ENCODE assay signal across 9 mouse cellular contexts in the genomic region with DNA sequence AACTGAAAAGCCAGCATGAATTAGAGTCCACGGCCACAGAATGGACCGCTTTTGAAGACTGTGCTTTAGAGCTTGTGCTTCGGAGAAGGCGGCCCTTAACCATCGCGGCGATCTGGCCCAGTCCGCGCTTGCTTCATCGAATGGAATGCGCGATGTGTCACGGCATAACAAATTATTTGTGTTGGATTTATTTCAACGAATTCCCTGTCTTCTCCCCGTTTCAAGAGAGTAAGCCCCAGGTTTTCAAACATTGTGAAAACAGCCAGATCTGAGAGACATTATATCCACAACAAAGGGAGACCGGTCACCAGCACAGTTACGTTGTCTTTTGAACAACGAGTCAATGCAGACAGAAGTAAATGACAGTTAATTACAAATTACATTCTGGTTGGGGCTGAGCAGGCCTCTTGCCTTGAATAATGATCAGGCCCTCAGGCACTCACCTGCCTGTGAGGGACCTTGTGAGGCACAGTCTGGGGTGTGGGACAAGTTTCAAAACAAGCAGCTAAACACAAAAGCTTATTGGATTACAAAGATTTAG.
DNase-seq lines count a peak whose midpoint lies in the region; ATAC-seq and TF ChIP-seq lines count a peak whose summit lies in the region.
"Had no signal": no experiment of that assay in that cellular context is flagged by ENCODE, and none has a peak within 500 bp of the region (broad histone marks: within the 10 kb centered on the region; RNA-seq: fewer than 3 reads in every experiment).

No protein-coding gene starts in this region.

- TF ChIP-seq CTCF in gastrocnemius, adult 2 months (IDR thresholded peaks at IDR 0.05): no peak

- peak overlapping the region; percentile 20; the same call in 1 of the 2 replicates for H3K4me2 ChIP-seq in embryonic facial prominence, embryonic 14.5 days (ENCODE audit: low read depth, low read length)
- H3K4me2 ChIP-seq in hindbrain, embryonic 16.5 days (ENCODE audit: low read length): peak overlapping the region; percentile 28; the same call in 1 of the 2 replicates

- H3K27ac ChIP-seq in embryonic facial prominence, embryonic 14.5 days (replicated peaks; ENCODE audit: low read depth, low read length): no peak overlapping the region
- no peak overlapping the region for H3K27ac ChIP-seq in hindbrain, embryonic 16.5 days (ENCODE audit: low read depth, low read length)
- H3K27ac ChIP-seq in gastrocnemius, adult 2 months: no peak overlapping the region

- DNase-seq in ZHBTc4 (ENCODE audit: low read depth, low spot score): peak; percentile 45
- DNase-seq in embryonic facial prominence, embryonic 14.5 days (ENCODE audit: low spot score): peak; percentile 66
- peak; percentile 31 for DNase-seq in lung, postnatal 25 days (ENCODE audit: low spot score)
- no peak for DNase-seq in gastrocnemius, adult 2 months
- DNase-seq in heart, postnatal 14 days: no peak
- DNase-seq in thymus, postnatal 4 days: no peak
- no peak for DNase-seq in frontal cortex, postnatal 14 days (ENCODE audit: low spot score in 2 of 2)
- DNase-seq: right cerebral cortex, postnatal 14 days had no signal

- intact Hi-C loops in gastrocnemius, adult 2 months (cut with DNase I): no loop called here
- intact Hi-C loops in heart, postnatal 14 days (cut with DNase I): no loop called here

- peak; percentile 62; the same call in 1 of the 2 replicates for ATAC-seq in embryonic facial prominence, embryonic 14.5 days (ENCODE audit: low read depth)
- 0 out of 2 replicates have a peak, but pooled peaks have one; percentile 67 for ATAC-seq in hindbrain, embryonic 16.5 days

- H3K4me1 ChIP-seq in embryonic facial prominence, embryonic 14.5 days (ENCODE audit: control insufficient read depth, insufficient read depth, low read length): no peaks in the 10 kb centered on the region
- 0 out of 2 replicates have a peak, but pooled peaks cover 3% of the 10 kb centered on the region for H3K4me1 ChIP-seq in hindbrain, embryonic 16.5 days (ENCODE audit: control insufficient read depth, insufficient read depth, low read depth, low read length)

- no peaks in the 10 kb centered on the region for H3K9me3 ChIP-seq in embryonic facial prominence, embryonic 14.5 days (ENCODE audit: control insufficient read depth, low read length)
- H3K9me3 ChIP-seq in hindbrain, embryonic 16.5 days (ENCODE audit: control insufficient read depth, low read length): no peaks in the 10 kb centered on the region

- no peak overlapping the region for H3K4me3 ChIP-seq in embryonic facial prominence, embryonic 14.5 days (ENCODE audit: low read depth, low read length)
- no peak overlapping the region for H3K4me3 ChIP-seq in hindbrain, embryonic 16.5 days (ENCODE audit: low read length)
- H3K4me3 ChIP-seq in gastrocnemius, adult 2 months: no peak overlapping the region

- H3K9ac ChIP-seq in embryonic facial prominence, embryonic 14.5 days (ENCODE audit: low read depth, low read length): no peak overlapping the region
- H3K9ac ChIP-seq in hindbrain, embryonic 16.5 days (ENCODE audit: low read depth, low read length): no peak overlapping the region

- 32% methylated on average over 18 of the region's 18 CpGs for WGBS in embryonic facial prominence, embryonic 14.5 days
- WGBS in hindbrain, embryonic 16.5 days: 21% methylated on average over 18 of the region's 18 CpGs

- no peaks in the 10 kb centered on the region for H3K27me3 ChIP-seq in embryonic facial prominence, embryonic 14.5 days (replicated peaks; ENCODE audit: control insufficient read depth, insufficient read depth, low read length)
- no peaks in the 10 kb centered on the region; the same call in none of the 2 replicates for H3K27me3 ChIP-seq in hindbrain, embryonic 16.5 days (replicated peaks; ENCODE audit: control insufficient read depth, insufficient read depth, low read length)

- no peaks in the 10 kb centered on the region for H3K36me3 ChIP-seq in embryonic facial prominence, embryonic 14.5 days (ENCODE audit: control insufficient read depth, insufficient read depth, low read length)
- no peaks in the 10 kb centered on the region for H3K36me3 ChIP-seq in hindbrain, embryonic 16.5 days (ENCODE audit: control insufficient read depth, insufficient read depth, low read length)

Comparison
In these comparisons a context has a peak if more than half of its experiments do, and no peak if none do; other contexts are left out.
1. DNase-seq: peak in ZHBTc4 (single experiment), embryonic facial prominence, embryonic 14.5 days (single experiment) and lung, postnatal 25 days (single experiment); none in gastrocnemius, adult 2 months (single experiment), heart, postnatal 14 days (0 of 2), thymus, postnatal 4 days (single experiment) and frontal cortex, postnatal 14 days (0 of 2).